In the genomic region with DNA sequence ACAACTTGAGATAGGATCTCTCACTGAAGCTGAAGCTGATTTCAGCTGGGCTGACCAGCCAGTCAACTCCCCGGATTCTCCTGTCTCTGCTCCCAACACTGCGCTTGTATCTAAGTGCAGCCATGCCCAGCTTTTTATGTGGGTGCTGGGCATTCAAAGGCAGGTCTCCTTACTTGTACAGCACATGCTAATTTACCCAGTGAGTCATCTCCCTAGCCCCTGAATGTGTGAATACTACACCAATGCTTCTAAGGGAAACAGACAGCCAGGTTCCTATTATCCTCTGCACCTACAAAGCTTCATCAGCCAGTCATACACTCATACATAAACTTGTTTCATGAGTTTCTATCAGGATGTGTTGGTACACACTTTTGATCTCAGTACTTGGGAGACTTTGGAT, we compare ENCODE assay signal across 18 mouse cellular contexts. TPM values are rescaled to one million over a fixed set of nuclear protein-coding genes. Genes with fewer than 3 reads are reported as not detected.
"Had no signal": no experiment of that assay in that cellular context is flagged by ENCODE, and none has a peak within 500 bp of the region (broad histone marks: within the 10 kb centered on the region; RNA-seq: fewer than 3 reads in every experiment).

No protein-coding gene starts in this region.

- H3K4me2 ChIP-seq: neural tube, embryonic 15.5 days; stomach, embryonic 15.5 days had no signal

- DNase-seq: retina, postnatal 1 day; right cerebral cortex, adult 18-20 months; right cerebral cortex, postnatal 14 days; right cerebral cortex, postnatal 25 days; right cerebral cortex, postnatal 4 days; spleen, adult 18-20 months; thymus, adult 18-20 months; thymus, adult 2 months; thymus, postnatal 14 days; thymus, postnatal 25 days; thymus, postnatal 36 days; thymus, postnatal 4 days had no signal

- H3K27me3 ChIP-seq: neural tube, embryonic 15.5 days; stomach, embryonic 15.5 days had no signal

- H3K4me1 ChIP-seq: neural tube, embryonic 15.5 days; stomach, embryonic 15.5 days had no signal

- H3K9me3 ChIP-seq: neural tube, embryonic 15.5 days; stomach, embryonic 15.5 days had no signal

- H3K27ac ChIP-seq: neural tube, embryonic 15.5 days; stomach, embryonic 15.5 days; stomach, postnatal 0 days had no signal

- H3K4me3 ChIP-seq: neural tube, embryonic 15.5 days; stomach, embryonic 15.5 days had no signal

- H3K9ac ChIP-seq: neural tube, embryonic 15.5 days; stomach, embryonic 15.5 days had no signal

RNA-seq across cellular contexts. Expression of a gene that starts 19.5 kb away (rescaled TPM):
- polyA plus RNA-seq: neural tube, embryonic 14.5 days; neural tube, embryonic 15.5 days; stomach, embryonic 14.5 days; stomach, embryonic 15.5 days; stomach, embryonic 16.5 days; stomach, postnatal 0 days had no signal
